Mouse (Mus musculus): ENCODE results near the gene Gm20388.

GRCm38 (mm10) chr8:124301512-124301911, 4390.9 kb downstream of the Gm20388 start:
- TF ChIP-seq CTCF (IDR thresholded peaks at IDR 0.05; ENCODE audit: control insufficient read depth, insufficient read depth, low read length) (no peak), POLR2A (IDR thresholded peaks at IDR 0.05; ENCODE audit: borderline replicate concordance, control insufficient read depth, low read depth, low read length) (no peak)

Data from bone marrow, adult 2 months (tissue).